ENCODE assay signal across 9 mouse cellular contexts in genomic region chr10:83181831-83182572, GRCm38 (mm10).
DNase-seq lines count a peak whose midpoint lies in the region; ATAC-seq and TF ChIP-seq lines count a peak whose summit lies in the region.
"Had no signal": no experiment of that assay in that cellular context is flagged by ENCODE, and none has a peak within 500 bp of the region (broad histone marks: within the 10 kb centered on the region; RNA-seq: fewer than 3 reads in every experiment).

No protein-coding gene starts in this region.

- DNase-seq in gastrocnemius, adult 2 months: peak; percentile 80
- DNase-seq in gastrocnemius, postnatal 14 days: no peak
- DNase-seq in A20 (ENCODE audit: low read depth, low spot score): peak; percentile 85
- peak; percentile 73 for DNase-seq in cerebellum, adult 9-10 months
- peak in 1 of 2 experiments; percentile 25 for DNase-seq in layer of hippocampus, adult 2 months (ENCODE audit: low spot score in 2 of 2)
- no peak for DNase-seq in urinary bladder, postnatal 4 days (ENCODE audit: low spot score in 2 of 2)
- DNase-seq in stomach, postnatal 0 days (ENCODE audit: low spot score): no peak

- H3K36me3 ChIP-seq in stomach, postnatal 0 days (ENCODE audit: control insufficient read depth, insufficient read depth, low read length): no peaks in the 10 kb centered on the region

- H3K4me1 ChIP-seq in stomach, postnatal 0 days (replicated peaks; ENCODE audit: control insufficient read depth, insufficient read depth): no peaks in the 10 kb centered on the region; the same call in 1 of the 2 replicates

- H3K9me3 ChIP-seq in stomach, postnatal 0 days (ENCODE audit: control insufficient read depth, low read length): no peaks in the 10 kb centered on the region

- no peak overlapping the region for H3K4me3 ChIP-seq in gastrocnemius, adult 2 months
- H3K4me3 ChIP-seq in layer of hippocampus, adult 2 months: no peak overlapping the region
- H3K4me3 ChIP-seq in stomach, postnatal 0 days (ENCODE audit: low read depth, low read length): no peak overlapping the region
- H3K4me3 ChIP-seq: erythroblast, embryonic 14.5 days had no signal

- no peak for TF ChIP-seq EP300 in stomach, postnatal 0 days (optimal IDR thresholded peaks at IDR 0.05)

- H3K4me2 ChIP-seq in stomach, postnatal 0 days (replicated peaks; ENCODE audit: low read depth): no peak overlapping the region

- TF ChIP-seq CTCF in gastrocnemius, adult 2 months (IDR thresholded peaks at IDR 0.05): no peak
- no peak for TF ChIP-seq CTCF in layer of hippocampus, adult 2 months (conservative IDR thresholded peaks at IDR 0.05)
- no peak for TF ChIP-seq CTCF in stomach, postnatal 0 days (IDR thresholded peaks at IDR 0.05; ENCODE audit: low read depth)

- peak overlapping the region; percentile 68 for H3K27ac ChIP-seq in gastrocnemius, adult 2 months
- H3K27ac ChIP-seq in layer of hippocampus, adult 2 months: peak overlapping the region; percentile 77
- H3K27ac ChIP-seq in stomach, postnatal 0 days (replicated peaks): no peak overlapping the region

- no peak overlapping the region for H3K9ac ChIP-seq in stomach, postnatal 0 days (ENCODE audit: low read length)

- intact Hi-C loops in gastrocnemius, adult 2 months (cut with DNase I): loop anchor here (2.0 to 10.0 kb wide), 2 partner anchors 197 to 273 kb away; partner anchors contain the start of gene Chst11
- intact Hi-C loops in gastrocnemius, postnatal 14 days (cut with DNase I; ENCODE audit: low total_unique reads): loop anchor here (5.0 to 10.0 kb wide), 3 partner anchors 67 to 270 kb away; partner anchors contain the start of gene Chst11

- ATAC-seq in inflammation-experienced regulatory T-cells, adult 6 months: no peak
- no peak for ATAC-seq in stomach, postnatal 0 days (ENCODE audit: low FRiP score, low TSS enrichment)

- no peaks in the 10 kb centered on the region for H3K27me3 ChIP-seq in stomach, postnatal 0 days (ENCODE audit: control insufficient read depth, insufficient read depth, low read length)

- WGBS in stomach, postnatal 0 days: 80% methylated on average over 15 of the region's 15 CpGs

Comparison
In these comparisons a context has a peak if more than half of its experiments do, and no peak if none do; other contexts are left out.
1. DNase-seq: peak in gastrocnemius, adult 2 months (single experiment), A20 (single experiment) and cerebellum, adult 9-10 months (single experiment); none in gastrocnemius, postnatal 14 days (single experiment), urinary bladder, postnatal 4 days (0 of 2) and stomach, postnatal 0 days (single experiment).